Mouse (Mus musculus) limb, embryonic 11.5 days (tissue): Measurements from ENCODE around the gene Paqr8. TPM values are rescaled to one million over a fixed set of nuclear protein-coding genes. Genes with fewer than 3 reads are reported as not detected.

Source experiments
- ATAC-seq: fragments of 200-750 bp; cut with Nextera tagmentation; 2 replicates; pipeline ENCODE4 v1.8.0; 2017; ENCODE audit warnings: low read depth; ENCODE audit not compliant: insufficient number of reproducible peaks, low FRiP score, low TSS enrichment
- DNase-seq: peaks from one replicate; pipeline ENCODE4 v3.0.0-alpha.2; 2015; ENCODE audit warnings: low spot score
- H3K27ac ChIP-seq: fragments of 300-500 bp; sonication (generic); replicated peaks from 2 replicates; pipeline ENCODE4 v1.5.1; 2014; ENCODE audit warnings: low read depth, mild to moderate bottlenecking, low read length
- H3K27me3 ChIP-seq: fragments of 300-500 bp; sonication (generic); 2 replicates; pipeline ENCODE4 v1.6.1; 2014; ENCODE audit warnings: mild to moderate bottlenecking, low read length, mixed read lengths; ENCODE audit not compliant: control insufficient read depth, insufficient read depth
- H3K36me3 ChIP-seq: fragments of 300-500 bp; sonication (generic); 2 replicates; pipeline ENCODE4 v1.6.1; 2014; ENCODE audit warnings: mild to moderate bottlenecking, low read length, moderate library complexity, mixed read lengths; ENCODE audit not compliant: control insufficient read depth, insufficient read depth
- H3K4me1 ChIP-seq: fragments of 300-500 bp; sonication (generic); 2 replicates; pipeline ENCODE4 v1.6.1; 2014; ENCODE audit warnings: low read length, mixed read lengths; ENCODE audit not compliant: control insufficient read depth, insufficient read depth
- H3K4me2 ChIP-seq: fragments of 300-500 bp; sonication (generic); 2 replicates; pipeline ENCODE4 v1.6.1; 2014; ENCODE audit warnings: low read depth, mild to moderate bottlenecking, moderate library complexity; ENCODE audit not compliant: severe bottlenecking
- H3K4me3 ChIP-seq: fragments of 300-500 bp; sonication (generic); 2 replicates; pipeline ENCODE4 v1.5.1; 2014; ENCODE audit warnings: low read depth, low read length
- H3K9ac ChIP-seq: fragments of 300-500 bp; sonication (generic); 2 replicates; pipeline ENCODE4 v1.6.1; 2014; ENCODE audit warnings: mild to moderate bottlenecking, low read length
- H3K9me3 ChIP-seq: fragments of 300-500 bp; sonication (generic); 2 replicates; pipeline ENCODE4 v1.6.1; 2016; ENCODE audit warnings: low read length; ENCODE audit not compliant: control insufficient read depth
- WGBS: fragments of 180-500 bp; shearing (Covaris S2); extraction: QIAGEN DNeasy Blood & Tissue Kit; methylation state at CpG from one replicate; pipeline ENCODE4 v1.1.7; 2014; 5-methylcytosine and 5-hydroxymethylcytosine counted together
- polyA plus RNA-seq: library from polyadenylated mRNA; unstranded; fragments of >200 nt; fragmentation: Nextera tagmentation; extraction: Ambion mirVana; gene quantifications from 2 replicates; pipeline ENCODE4 v1.2.1, GENCODE M21; 2014

Paqr8 gene
- polyA plus RNA-seq, 1 experiment from 2014 or later = 3.9 TPM

- Histone ChIP-seq H3K27me3 (no peaks in the 10 kb centered on the region), H3K9me3 (no peaks in the 10 kb centered on the region), H3K36me3 (no peaks in the 10 kb centered on the region), H3K4me2 (no peak overlapping the region), H3K27ac (no peak overlapping the region), H3K4me3 (no peak overlapping the region), H3K9ac (no peak overlapping the region), H3K4me1 (0 out of 2 replicates have a peak, but pooled peaks cover 3% of the 10 kb centered on the region)
- no peak for DNase-seq
- ATAC-seq = no peak
- WGBS = 84% methylated on average over 3 of the region's 3 CpGs
Observed at GRCm38 (mm10) chr1:20954876-20955275, 64.5 kb downstream of the Paqr8 start.

GRCm38 (mm10) chr1:20969642-20970041 is 79.2 kb downstream of the Paqr8 start:
- Histone ChIP-seq H3K27me3 (no peaks in the 10 kb centered on the region), H3K9ac (no peak overlapping the region), H3K36me3 (no peaks in the 10 kb centered on the region), H3K9me3 (no peaks in the 10 kb centered on the region), H3K4me2 (no peak overlapping the region), H3K4me3 (no peak overlapping the region), H3K27ac (no peak overlapping the region), H3K4me1 (no peaks in the 10 kb centered on the region)
- ATAC-seq (no peak), DNase-seq (no peak)
- 78% methylated on average over 2 of the region's 2 CpGs for WGBS

- WGBS = 95% methylated on average over 6 of the region's 6 CpGs
- Histone ChIP-seq H3K4me1 (no peaks in the 10 kb centered on the region), H3K9ac (no peak overlapping the region), H3K36me3 (no peaks in the 10 kb centered on the region), H3K4me3 (no peak overlapping the region), H3K4me2 (no peak overlapping the region), H3K27me3 (no peaks in the 10 kb centered on the region), H3K27ac (no peak overlapping the region), H3K9me3 (no peaks in the 10 kb centered on the region)
- ATAC-seq = no peak
- DNase-seq = no peak
Observed at GRCm38 (mm10) chr1:20973389-20973788, 83.0 kb downstream of the Paqr8 start.

DNA sequence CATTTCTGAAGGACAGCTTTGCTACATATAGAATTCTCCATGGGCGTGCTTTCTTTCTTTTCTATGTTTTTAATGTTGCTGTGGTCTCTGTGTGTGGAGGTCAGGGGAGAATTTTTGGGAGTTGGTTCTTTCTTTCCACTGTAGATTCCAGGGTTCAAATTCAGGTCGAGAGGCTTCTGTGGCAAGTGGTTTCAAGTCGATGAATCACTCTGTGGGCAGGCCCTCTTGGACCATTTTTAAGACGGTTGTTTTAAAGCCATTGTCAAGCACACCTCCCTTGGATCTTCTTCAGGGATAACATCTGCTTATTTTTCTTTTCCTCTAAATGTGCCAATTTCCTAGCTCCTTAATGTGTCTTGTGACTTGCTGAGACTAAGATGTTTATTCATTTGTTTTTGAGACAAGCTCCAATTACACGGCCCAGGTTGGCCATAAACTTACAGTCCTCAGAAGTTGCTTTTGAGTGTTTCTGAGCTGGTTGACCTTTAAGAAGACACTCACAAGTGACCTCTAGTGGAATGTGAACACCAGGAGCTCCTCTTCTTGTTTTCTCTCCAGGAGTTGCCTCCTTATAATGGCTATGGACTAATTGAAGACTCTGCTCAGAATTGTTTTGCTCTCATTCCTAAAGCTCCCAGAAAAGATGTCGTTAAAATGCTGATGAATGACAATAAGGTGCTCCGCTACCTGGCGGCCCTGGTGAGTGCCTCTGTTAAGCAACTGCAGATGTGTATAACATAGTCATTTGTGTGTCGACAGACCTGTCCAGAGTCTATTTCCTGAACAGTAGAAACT is 84.1 kb downstream of the Paqr8 start:
- Histone ChIP-seq H3K4me2 (no peak overlapping the region), H3K9ac (no peak overlapping the region), H3K9me3 (no peaks in the 10 kb centered on the region), H3K36me3 (no peaks in the 10 kb centered on the region), H3K27me3 (no peaks in the 10 kb centered on the region), H3K4me1 (no peaks in the 10 kb centered on the region), H3K27ac (no peak overlapping the region), H3K4me3 (no peak overlapping the region)
- no peak for ATAC-seq
- DNase-seq = no peak
- WGBS = 70% methylated on average over 9 of the region's 9 CpGs

GRCm38 (mm10) chr1:20980553-20980952 is 90.1 kb downstream of the Paqr8 start:
- WGBS = 64% methylated on average over 1 of the region's 1 CpGs
- H3K27me3 ChIP-seq = no peaks in the 10 kb centered on the region
- no peak for ATAC-seq
- no peaks in the 10 kb centered on the region for H3K36me3 ChIP-seq
- H3K4me1 ChIP-seq = no peaks in the 10 kb centered on the region
- H3K4me2 ChIP-seq = no peak overlapping the region
- no peaks in the 10 kb centered on the region for H3K9me3 ChIP-seq
- H3K9ac ChIP-seq = no peak overlapping the region
- no peak overlapping the region for H3K27ac ChIP-seq
- no peak overlapping the region for H3K4me3 ChIP-seq
- no peak for DNase-seq

- WGBS = 96% methylated on average over 6 of the region's 6 CpGs
- H3K9me3 ChIP-seq = no peaks in the 10 kb centered on the region
- no peak overlapping the region for H3K9ac ChIP-seq
- H3K4me1 ChIP-seq = no peaks in the 10 kb centered on the region
- DNase-seq = no peak
- no peak overlapping the region for H3K4me3 ChIP-seq
- no peak overlapping the region for H3K4me2 ChIP-seq
- H3K27ac ChIP-seq = no peak overlapping the region
- no peak for ATAC-seq
- no peaks in the 10 kb centered on the region for H3K27me3 ChIP-seq
- H3K36me3 ChIP-seq = no peaks in the 10 kb centered on the region
Observed at GRCm38 (mm10) chr1:20981764-20982163, 91.4 kb downstream of the Paqr8 start.

DNA sequence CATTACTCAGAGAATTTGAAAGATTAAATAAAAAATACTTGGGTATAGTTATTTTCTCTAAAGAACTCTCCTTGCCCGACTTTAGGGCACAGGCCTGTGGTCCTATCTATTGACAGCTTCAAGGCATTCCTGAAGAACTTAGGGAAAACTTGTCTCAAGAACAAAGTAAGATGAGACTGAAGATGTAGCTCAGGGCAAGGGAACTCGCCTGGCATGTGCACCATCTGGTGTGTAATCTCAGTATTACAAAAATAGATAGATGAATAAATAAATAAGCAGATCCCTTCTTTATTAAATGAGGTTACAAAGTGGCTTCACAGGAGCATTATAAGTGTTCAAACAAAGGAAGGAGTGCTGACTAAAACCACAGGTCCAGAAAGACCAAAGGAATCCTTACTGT is 93.7 kb downstream of the Paqr8 start:
- DNase-seq (no peak), ATAC-seq (no peak)
- Histone ChIP-seq H3K4me1 (no peaks in the 10 kb centered on the region), H3K9me3 (no peaks in the 10 kb centered on the region), H3K9ac (no peak overlapping the region), H3K4me2 (no peak overlapping the region), H3K36me3 (no peaks in the 10 kb centered on the region), H3K4me3 (no peak overlapping the region), H3K27ac (no peak overlapping the region), H3K27me3 (no peaks in the 10 kb centered on the region)
- 82% methylated on average over 2 of the region's 2 CpGs for WGBS

GRCm38 (mm10) chr1:20984582-20984981 is 94.2 kb downstream of the Paqr8 start:
- Histone ChIP-seq H3K9ac (no peak overlapping the region), H3K36me3 (no peaks in the 10 kb centered on the region), H3K27me3 (no peaks in the 10 kb centered on the region), H3K4me2 (no peak overlapping the region), H3K4me3 (no peak overlapping the region), H3K27ac (no peak overlapping the region), H3K4me1 (no peaks in the 10 kb centered on the region), H3K9me3 (no peaks in the 10 kb centered on the region)
- ATAC-seq (no peak), DNase-seq (no peak)
- 81% methylated on average over 4 of the region's 4 CpGs for WGBS
